Mouse (Mus musculus): ENCODE results near the gene Srsf2.

Srsf2 gene

GRCm38 (mm10) chr11:116808811-116809395 lies 44.0 kb downstream of the Srsf2 start:
- no peak for DNase-seq (ENCODE audit: low spot score)

DNA sequence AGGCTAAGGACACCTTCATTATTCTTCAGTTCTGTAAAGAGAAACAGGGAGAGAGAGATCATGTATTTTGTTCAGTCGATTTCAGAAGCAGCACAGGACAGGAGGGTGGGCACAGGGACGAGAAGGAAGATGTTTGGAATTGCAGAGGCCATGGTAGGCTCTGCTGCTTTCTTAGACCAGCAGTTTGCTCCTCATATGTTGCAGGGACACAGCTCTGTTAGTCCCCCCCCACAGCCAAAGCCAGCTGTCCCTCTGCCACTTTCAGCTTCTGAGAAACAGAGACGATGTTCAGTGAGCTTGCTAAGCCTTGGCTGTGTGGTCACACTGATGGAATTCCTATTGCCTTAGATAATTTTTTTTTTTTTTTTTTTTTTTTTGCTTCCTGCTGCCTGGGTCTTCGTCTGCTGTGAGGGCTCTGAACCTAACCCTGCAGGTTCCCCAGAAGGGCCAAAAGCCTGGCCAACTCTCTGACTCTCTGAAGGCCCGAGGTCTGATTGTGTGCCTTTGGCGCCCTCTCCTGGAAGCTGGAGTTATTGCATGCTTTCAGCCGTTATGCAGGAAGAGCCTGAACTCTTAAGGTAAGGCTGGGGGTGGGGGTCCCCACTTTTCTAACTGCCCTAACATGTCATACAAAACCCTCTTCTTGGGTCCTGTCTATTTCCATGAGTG lies 44.8 kb downstream of the Srsf2 start:
- DNase-seq (ENCODE audit: low spot score), result peak; percentile 82

GRCm38 (mm10) chr11:116807526-116807925 lies 45.4 kb downstream of the Srsf2 start:
- DNase-seq (ENCODE audit: low spot score), result no peak

DNA sequence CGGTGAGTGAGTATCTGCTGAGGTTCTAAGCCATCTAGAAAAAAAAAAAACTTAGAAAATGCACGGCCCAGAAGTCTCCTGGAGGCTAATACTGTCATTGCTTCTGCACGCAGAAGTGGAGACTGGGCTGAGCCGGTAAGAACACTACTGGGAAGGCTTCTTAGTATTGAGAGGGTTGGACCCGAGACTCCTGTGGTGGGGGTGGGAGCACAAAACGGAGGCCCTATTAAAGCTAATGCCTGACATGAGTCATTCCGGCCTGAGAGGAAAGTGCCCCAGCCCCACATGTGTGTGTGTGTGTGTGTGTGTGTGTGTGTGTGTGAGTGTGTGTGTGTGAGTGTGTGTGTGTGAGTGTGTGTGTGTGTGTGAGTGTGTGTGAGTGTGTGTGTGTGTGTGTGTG lies 45.8 kb downstream of the Srsf2 start:
- no peak for DNase-seq (ENCODE audit: low spot score)

DNA sequence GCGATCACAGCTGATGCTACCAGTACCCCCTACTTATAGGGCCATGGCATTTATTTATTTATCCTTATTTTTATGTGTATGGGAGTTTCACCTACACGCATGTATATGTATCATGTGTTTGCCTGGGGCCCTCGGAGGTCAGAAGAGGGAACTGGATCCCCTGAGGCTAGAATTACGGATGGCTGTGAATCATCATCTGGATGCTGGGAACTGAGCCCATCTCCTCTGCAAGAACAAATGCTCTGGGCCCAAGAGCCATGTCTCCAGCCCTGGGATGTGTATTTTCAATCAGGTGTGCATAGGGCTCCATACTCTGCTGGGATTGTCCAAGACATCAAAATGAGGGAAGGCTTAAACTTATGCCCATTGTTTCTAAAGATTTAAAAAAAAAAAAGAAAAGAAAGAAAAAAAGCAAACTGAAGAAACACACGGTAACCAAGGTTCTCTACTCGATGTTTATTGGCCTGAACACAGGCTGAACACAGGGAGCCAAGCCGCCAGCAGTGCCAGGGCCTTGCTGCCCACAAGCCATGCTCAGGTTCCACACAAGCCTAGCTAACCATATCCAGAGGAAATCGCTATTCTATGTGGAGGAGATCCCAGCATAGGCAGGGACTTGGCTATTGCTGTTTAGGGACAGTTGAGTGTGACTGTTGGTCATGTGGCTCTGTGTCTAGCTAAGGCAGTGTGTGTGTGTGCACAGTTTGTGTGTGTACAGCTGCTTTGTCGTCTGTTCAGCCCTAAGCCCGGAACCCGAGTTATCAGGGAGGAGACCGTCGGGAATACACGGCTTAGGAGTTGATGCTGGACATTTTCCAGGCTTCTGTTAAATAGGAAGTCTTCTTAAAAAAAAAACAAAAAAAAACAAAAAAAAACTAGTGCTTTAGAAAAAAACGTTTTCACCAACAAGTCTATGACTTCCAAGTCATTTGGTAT lies 46.5 kb downstream of the Srsf2 start:
- no peak for DNase-seq (ENCODE audit: low spot score)

- DNase-seq (ENCODE audit: low spot score), result no peak
Measured at GRCm38 (mm10) chr11:116802709-116803108, 50.2 kb downstream of the Srsf2 start.

DNA sequence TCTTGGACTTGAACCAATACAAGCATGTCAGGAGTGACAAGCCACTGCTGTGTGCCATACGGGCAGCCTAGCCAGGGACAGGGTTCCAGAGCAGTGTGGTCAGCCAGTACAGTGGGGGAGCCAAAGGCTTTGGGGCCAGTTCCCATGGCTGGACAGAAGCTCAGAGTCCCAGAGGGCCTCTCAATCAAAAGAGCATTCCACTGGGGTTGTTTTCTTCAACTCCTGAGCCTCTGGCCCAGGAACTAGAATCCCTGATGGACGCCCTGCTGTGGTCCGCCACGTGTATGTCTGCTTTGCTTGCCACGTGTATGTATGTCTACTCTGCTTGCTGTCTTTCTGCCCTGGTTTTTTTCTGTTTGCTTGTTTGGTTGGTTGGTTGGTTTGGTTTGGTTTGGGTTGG lies 51.8 kb downstream of the Srsf2 start:
- no peak for DNase-seq (ENCODE audit: low spot score)

Data from ovary, postnatal 14 days (tissue).